Mouse (Mus musculus): ENCODE data around the gene Krr1. TPM values are rescaled to one million over a fixed set of nuclear protein-coding genes. Genes with fewer than 3 reads are reported as not detected.

Krr1 gene
- polyA plus RNA-seq, 1 experiment from 2014 or later = 35.6 TPM

DNA sequence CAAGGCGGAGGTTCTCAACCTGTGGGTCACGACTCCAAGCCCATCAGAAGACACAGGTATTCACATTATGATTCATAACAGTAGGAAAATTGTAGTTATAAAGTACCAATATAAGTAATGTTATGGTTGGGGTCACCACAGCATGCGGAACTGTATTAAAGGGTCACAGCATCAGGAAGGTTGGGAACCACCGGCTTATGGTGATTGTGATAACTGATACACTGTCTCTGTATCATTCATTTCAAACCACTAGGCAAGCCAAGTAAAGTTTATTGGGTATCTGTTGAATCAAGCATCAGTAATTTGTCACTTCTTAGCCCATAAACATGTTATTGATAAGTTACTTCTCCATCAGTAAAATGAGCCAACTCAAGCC, 14.4 kb upstream of the Krr1 start:
- Histone ChIP-seq H3K4me2 (no peak overlapping the region), H3K9me3 (replicated peaks; ENCODE audit: control insufficient read depth, low read length) (no peaks in the 10 kb centered on the region), H3K27ac (ENCODE audit: low read depth, low read length) (no peak overlapping the region), H3K27me3 (ENCODE audit: control insufficient read depth, insufficient read depth, low read length) (no peaks in the 10 kb centered on the region), H3K36me3 (ENCODE audit: control insufficient read depth, insufficient read depth, low read length) (no peaks in the 10 kb centered on the region), H3K4me1 (ENCODE audit: control insufficient read depth, insufficient read depth, low read length) (peaks cover 5% of the 10 kb centered on the region; the same call in 1 of the 2 replicates), H3K4me3 (ENCODE audit: low read depth, low read length) (no peak overlapping the region), H3K9ac (ENCODE audit: low read depth, low read length) (no peak overlapping the region)
- ATAC-seq (replicated peaks; ENCODE audit: insufficient number of reproducible peaks, low FRiP score, low TSS enrichment) = no peak
- 34% methylated on average over 4 of the region's 4 CpGs for WGBS (ENCODE audit: insufficient replicate concordance)

DNA sequence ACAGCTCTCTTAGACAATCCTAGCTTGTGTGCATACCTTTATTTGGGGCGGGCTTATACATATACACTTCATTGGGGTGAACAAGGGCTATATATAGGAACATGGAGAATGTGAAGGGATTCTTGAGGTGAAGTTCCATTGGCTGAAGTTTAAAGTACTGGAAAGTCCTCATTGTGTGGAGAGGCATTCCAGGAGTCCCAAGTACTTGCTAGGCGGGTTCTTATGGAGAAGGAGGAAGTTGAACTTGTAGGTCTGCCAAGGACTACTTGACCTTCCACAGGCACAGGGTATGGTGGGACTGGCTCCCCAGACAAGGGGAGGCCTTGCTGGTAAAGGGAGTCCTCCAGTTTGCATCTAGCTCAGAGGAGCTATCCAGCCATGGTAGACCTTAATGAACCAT, 13.1 kb upstream of the Krr1 start:
- Histone ChIP-seq H3K9me3 (replicated peaks; ENCODE audit: control insufficient read depth, low read length) (no peaks in the 10 kb centered on the region), H3K27ac (ENCODE audit: low read depth, low read length) (no peak overlapping the region), H3K4me2 (no peak overlapping the region), H3K27me3 (ENCODE audit: control insufficient read depth, insufficient read depth, low read length) (no peaks in the 10 kb centered on the region), H3K4me3 (ENCODE audit: low read depth, low read length) (no peak overlapping the region), H3K36me3 (ENCODE audit: control insufficient read depth, insufficient read depth, low read length) (no peaks in the 10 kb centered on the region), H3K9ac (ENCODE audit: low read depth, low read length) (no peak overlapping the region), H3K4me1 (ENCODE audit: control insufficient read depth, insufficient read depth, low read length) (peaks cover 5% of the 10 kb centered on the region; the same call in 1 of the 2 replicates)
- no peak for ATAC-seq (replicated peaks; ENCODE audit: insufficient number of reproducible peaks, low FRiP score, low TSS enrichment)
- WGBS (ENCODE audit: insufficient replicate concordance) = 59% methylated on average over 2 of the region's 2 CpGs

DNA sequence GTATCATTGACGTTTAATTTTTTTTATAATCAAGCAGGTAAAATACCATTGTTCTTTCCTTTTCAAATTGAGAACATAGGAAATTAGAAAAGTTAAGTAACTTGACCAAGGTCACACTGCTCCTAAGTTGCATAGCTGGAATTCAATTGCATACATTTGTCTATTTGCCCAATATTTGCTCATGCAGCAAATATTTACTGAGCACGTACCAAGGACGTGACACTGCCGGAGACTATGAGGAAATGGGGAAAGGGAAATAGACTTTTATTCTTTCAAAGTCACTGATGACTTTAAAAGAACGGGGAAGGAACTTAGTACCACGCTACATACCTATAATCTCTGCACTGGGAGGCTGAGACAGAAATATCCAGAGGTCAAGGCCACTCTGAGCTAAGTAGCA, 12.0 kb upstream of the Krr1 start:
- no peak overlapping the region for H3K27ac ChIP-seq (ENCODE audit: low read depth, low read length)
- no peak for ATAC-seq (replicated peaks; ENCODE audit: insufficient number of reproducible peaks, low FRiP score, low TSS enrichment)
- H3K36me3 ChIP-seq (ENCODE audit: control insufficient read depth, insufficient read depth, low read length) = no peaks in the 10 kb centered on the region
- H3K27me3 ChIP-seq (ENCODE audit: control insufficient read depth, insufficient read depth, low read length) = no peaks in the 10 kb centered on the region
- 85% methylated on average over 6 of the region's 6 CpGs for WGBS (ENCODE audit: insufficient replicate concordance)
- H3K4me2 ChIP-seq = no peak overlapping the region
- H3K4me1 ChIP-seq (ENCODE audit: control insufficient read depth, insufficient read depth, low read length) = peaks cover 5% of the 10 kb centered on the region; the same call in 1 of the 2 replicates
- no peaks in the 10 kb centered on the region for H3K9me3 ChIP-seq (replicated peaks; ENCODE audit: control insufficient read depth, low read length)
- H3K4me3 ChIP-seq (ENCODE audit: low read depth, low read length) = no peak overlapping the region
- H3K9ac ChIP-seq (ENCODE audit: low read depth, low read length) = no peak overlapping the region

DNA sequence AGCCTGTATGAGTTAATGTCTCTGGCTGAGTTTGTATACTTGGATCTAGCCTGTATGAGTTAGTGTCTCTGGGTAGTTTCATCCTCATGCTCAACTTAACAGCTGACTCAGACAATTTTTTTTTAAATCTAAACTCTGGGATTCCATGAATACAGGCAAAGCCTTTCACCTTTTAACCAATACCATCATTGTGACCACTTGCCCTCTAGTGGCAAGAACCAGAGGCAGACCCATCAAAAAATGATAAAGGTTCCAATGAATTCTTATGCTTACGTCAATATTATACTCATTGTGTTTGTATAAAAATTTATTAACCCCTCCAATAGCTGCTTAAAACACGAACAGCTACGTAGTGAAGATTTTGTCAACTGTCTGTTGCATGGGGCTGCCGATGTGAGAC, 6.1 kb upstream of the Krr1 start:
- ATAC-seq (replicated peaks; ENCODE audit: insufficient number of reproducible peaks, low FRiP score, low TSS enrichment) = no peak
- Histone ChIP-seq H3K27me3 (ENCODE audit: control insufficient read depth, insufficient read depth, low read length) (no peaks in the 10 kb centered on the region), H3K36me3 (ENCODE audit: control insufficient read depth, insufficient read depth, low read length) (no peaks in the 10 kb centered on the region), H3K9ac (ENCODE audit: low read depth, low read length) (no peak overlapping the region), H3K4me2 (no peak overlapping the region), H3K9me3 (replicated peaks; ENCODE audit: control insufficient read depth, low read length) (no peaks in the 10 kb centered on the region), H3K27ac (ENCODE audit: low read depth, low read length) (no peak overlapping the region), H3K4me3 (ENCODE audit: low read depth, low read length) (no peak overlapping the region), H3K4me1 (ENCODE audit: control insufficient read depth, insufficient read depth, low read length) (no peaks in the 10 kb centered on the region)
- 57% methylated on average over 4 of the region's 4 CpGs for WGBS (ENCODE audit: insufficient replicate concordance)

DNA sequence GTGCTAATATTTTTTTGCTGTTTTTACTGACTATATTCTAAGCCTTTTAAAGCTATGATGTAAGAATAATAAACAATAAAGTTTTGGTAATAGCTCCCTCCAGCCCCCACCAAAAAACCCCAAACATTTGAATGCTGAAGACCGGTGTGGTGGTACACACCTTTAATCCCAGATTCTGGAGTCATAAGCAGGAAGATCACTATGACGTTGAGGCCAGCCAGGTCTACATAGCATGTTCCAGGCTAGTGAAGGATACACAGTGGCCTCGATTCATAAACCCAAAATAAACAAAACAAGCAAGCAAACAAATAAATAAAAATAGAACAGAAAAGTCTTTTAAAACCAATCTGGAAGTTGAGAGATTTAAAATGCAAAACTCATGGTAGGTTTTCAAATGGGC, 535 bp upstream of the Krr1 start:
- Histone ChIP-seq H3K27me3 (ENCODE audit: control insufficient read depth, insufficient read depth, low read length) (no peaks in the 10 kb centered on the region), H3K4me1 (ENCODE audit: control insufficient read depth, insufficient read depth, low read length) (peaks cover 4% of the 10 kb centered on the region; the same call in 1 of the 2 replicates), H3K4me3 (ENCODE audit: low read depth, low read length) (peak overlapping the region; percentile 96; the same call in 1 of the 2 replicates), H3K4me2 (peak overlapping the region; percentile 48), H3K27ac (ENCODE audit: low read depth, low read length) (no peak overlapping the region), H3K9ac (ENCODE audit: low read depth, low read length) (no peak overlapping the region), H3K9me3 (replicated peaks; ENCODE audit: control insufficient read depth, low read length) (no peaks in the 10 kb centered on the region), H3K36me3 (ENCODE audit: control insufficient read depth, insufficient read depth, low read length) (no peaks in the 10 kb centered on the region)
- ATAC-seq (replicated peaks; ENCODE audit: insufficient number of reproducible peaks, low FRiP score, low TSS enrichment) = no peak
- WGBS (ENCODE audit: insufficient replicate concordance) = 76% methylated on average over 3 of the region's 3 CpGs

DNA sequence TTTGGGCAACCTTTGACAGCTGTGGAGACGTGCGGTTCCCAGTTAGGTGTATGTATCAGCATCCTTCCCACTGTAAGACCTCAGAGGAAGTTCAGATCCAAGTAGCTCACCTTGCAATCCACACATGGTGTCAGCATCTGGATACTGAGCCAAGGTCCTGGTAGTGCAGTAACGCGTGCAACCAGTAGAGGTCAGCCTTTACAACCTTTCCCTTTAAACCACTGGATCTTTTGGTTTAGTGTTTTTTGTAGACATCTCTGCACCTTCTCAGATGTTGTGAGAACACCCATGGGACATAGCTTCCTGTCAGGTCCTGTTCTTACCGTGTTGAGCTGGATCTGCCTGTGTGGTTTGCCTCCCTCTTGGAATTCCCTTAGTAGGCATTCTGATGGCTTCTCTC, 5.1 kb downstream of the Krr1 start:
- ATAC-seq (replicated peaks; ENCODE audit: insufficient number of reproducible peaks, low FRiP score, low TSS enrichment) = no peak

DNA sequence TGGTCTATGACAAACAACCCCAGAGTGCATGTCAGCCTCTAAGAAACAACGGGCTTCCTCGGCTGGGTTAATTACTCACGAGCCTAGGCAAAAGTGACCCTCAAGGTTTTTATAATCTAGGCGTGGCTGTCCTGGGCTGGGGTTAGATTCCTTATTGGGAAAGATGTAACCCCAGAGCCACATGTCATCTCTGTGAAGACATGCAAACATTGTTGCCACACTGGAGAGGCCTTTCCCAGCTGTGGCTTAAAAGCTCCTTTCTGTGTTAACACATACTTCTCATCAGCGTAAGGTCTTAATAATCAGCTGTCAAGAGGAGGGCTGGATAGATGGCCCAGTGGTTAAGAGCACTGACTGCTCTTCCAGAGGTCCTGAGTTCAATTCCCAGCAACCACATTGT, 10.6 kb downstream of the Krr1 start:
- Histone ChIP-seq H3K4me1 (ENCODE audit: control insufficient read depth, insufficient read depth, low read length) (no peaks in the 10 kb centered on the region), H3K27ac (ENCODE audit: low read depth, low read length) (no peak overlapping the region), H3K4me2 (no peak overlapping the region), H3K36me3 (ENCODE audit: control insufficient read depth, insufficient read depth, low read length) (peaks cover 22% of the 10 kb centered on the region), H3K9me3 (replicated peaks; ENCODE audit: control insufficient read depth, low read length) (no peaks in the 10 kb centered on the region), H3K27me3 (ENCODE audit: control insufficient read depth, insufficient read depth, low read length) (no peaks in the 10 kb centered on the region), H3K4me3 (ENCODE audit: low read depth, low read length) (no peak overlapping the region), H3K9ac (ENCODE audit: low read depth, low read length) (no peak overlapping the region)
- no peak for ATAC-seq (replicated peaks; ENCODE audit: insufficient number of reproducible peaks, low FRiP score, low TSS enrichment)
- 92% methylated on average over 5 of the region's 5 CpGs for WGBS (ENCODE audit: insufficient replicate concordance)

More for the DNA sequence above, 5.1 kb downstream of the Krr1 start:
- Histone ChIP-seq H3K4me2 (no peak overlapping the region), H3K9ac (ENCODE audit: low read depth, low read length) (no peak overlapping the region), H3K27me3 (ENCODE audit: control insufficient read depth, insufficient read depth, low read length) (no peaks in the 10 kb centered on the region), H3K27ac (ENCODE audit: low read depth, low read length) (no peak overlapping the region), H3K4me1 (ENCODE audit: control insufficient read depth, insufficient read depth, low read length) (peaks cover 4% of the 10 kb centered on the region; the same call in 1 of the 2 replicates), H3K9me3 (replicated peaks; ENCODE audit: control insufficient read depth, low read length) (no peaks in the 10 kb centered on the region), H3K36me3 (ENCODE audit: control insufficient read depth, insufficient read depth, low read length) (peaks cover 6% of the 10 kb centered on the region; the same call in 1 of the 2 replicates), H3K4me3 (ENCODE audit: low read depth, low read length) (no peak overlapping the region)
- WGBS (ENCODE audit: insufficient replicate concordance) = 41% methylated on average over 5 of the region's 5 CpGs

DNA sequence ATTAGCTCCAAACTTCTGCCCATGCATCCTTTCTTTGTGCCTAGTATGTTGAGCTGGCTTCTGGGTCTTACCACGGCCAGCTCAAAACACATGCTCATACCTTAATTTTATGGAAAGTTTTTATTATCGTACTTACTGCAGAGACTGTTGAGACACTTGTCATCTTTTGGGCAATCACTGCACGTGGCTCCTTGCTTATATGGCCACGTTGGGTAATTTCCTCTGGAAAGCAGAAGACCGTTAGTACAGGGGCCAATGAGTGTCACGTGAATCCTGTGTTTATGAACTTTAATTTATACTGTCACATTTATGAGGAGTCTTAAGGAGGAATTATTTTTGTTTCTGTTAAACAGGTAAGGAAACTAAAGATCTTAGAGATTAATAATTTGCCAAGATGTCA, 14.0 kb downstream of the Krr1 start:
- H3K36me3 ChIP-seq (ENCODE audit: control insufficient read depth, insufficient read depth, low read length) = peaks cover 22% of the 10 kb centered on the region
- H3K27me3 ChIP-seq (ENCODE audit: control insufficient read depth, insufficient read depth, low read length) = no peaks in the 10 kb centered on the region
- WGBS (ENCODE audit: insufficient replicate concordance) = 91% methylated on average over 6 of the region's 6 CpGs

DNA sequence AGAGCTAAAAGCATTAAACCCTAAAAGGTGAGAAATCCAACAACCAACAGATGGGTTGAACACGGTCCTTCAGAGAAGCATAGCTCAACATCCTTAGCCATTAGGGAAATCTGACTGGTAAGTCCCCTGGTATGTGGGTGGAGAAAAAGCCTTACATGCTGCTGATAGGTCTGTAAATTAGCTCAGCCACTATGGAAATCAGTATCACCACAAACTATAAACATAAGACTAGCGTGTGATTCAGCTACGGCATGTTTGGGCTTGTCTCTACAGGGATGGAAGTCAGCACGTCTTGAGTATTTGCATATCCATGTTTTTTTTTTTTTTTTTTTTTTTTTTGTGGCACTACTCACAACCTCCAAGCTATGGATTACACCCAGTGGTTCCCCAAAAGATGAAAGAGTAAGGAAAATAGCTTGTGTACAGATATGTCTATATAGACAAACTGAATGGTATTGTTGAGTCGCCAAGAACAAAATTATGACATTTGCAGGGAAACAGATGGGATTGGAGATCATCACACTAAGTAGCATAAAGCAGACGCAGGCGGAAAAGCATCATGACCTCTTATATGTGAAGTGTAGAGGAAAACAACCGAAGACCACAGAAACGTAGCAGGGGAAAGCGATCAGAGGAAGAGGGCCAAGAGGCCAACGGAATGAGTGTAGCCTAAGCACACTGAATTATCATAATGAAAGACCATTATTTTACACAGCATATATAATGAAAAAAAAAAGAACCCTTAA, 23.5 kb downstream of the Krr1 start:
- ATAC-seq (replicated peaks; ENCODE audit: insufficient number of reproducible peaks, low FRiP score, low TSS enrichment) = no peak
- 86% methylated on average over 11 of the region's 11 CpGs for WGBS (ENCODE audit: insufficient replicate concordance)
- H3K27ac ChIP-seq (ENCODE audit: low read depth, low read length) = no peak overlapping the region
- H3K4me2 ChIP-seq = no peak overlapping the region
- no peaks in the 10 kb centered on the region for H3K27me3 ChIP-seq (ENCODE audit: control insufficient read depth, insufficient read depth, low read length)
- no peaks in the 10 kb centered on the region for H3K9me3 ChIP-seq (replicated peaks; ENCODE audit: control insufficient read depth, low read length)
- H3K9ac ChIP-seq (ENCODE audit: low read depth, low read length) = no peak overlapping the region
- peaks cover 2% of the 10 kb centered on the region; the same call in 1 of the 2 replicates for H3K4me1 ChIP-seq (ENCODE audit: control insufficient read depth, insufficient read depth, low read length)
- H3K4me3 ChIP-seq (ENCODE audit: low read depth, low read length) = no peak overlapping the region
- no peaks in the 10 kb centered on the region for H3K36me3 ChIP-seq (ENCODE audit: control insufficient read depth, insufficient read depth, low read length)

More for the DNA sequence above, 14.0 kb downstream of the Krr1 start:
- Histone ChIP-seq H3K27ac (ENCODE audit: low read depth, low read length) (no peak overlapping the region), H3K4me2 (no peak overlapping the region), H3K4me1 (ENCODE audit: control insufficient read depth, insufficient read depth, low read length) (no peaks in the 10 kb centered on the region), H3K4me3 (ENCODE audit: low read depth, low read length) (no peak overlapping the region), H3K9ac (ENCODE audit: low read depth, low read length) (no peak overlapping the region), H3K9me3 (replicated peaks; ENCODE audit: control insufficient read depth, low read length) (no peaks in the 10 kb centered on the region)
- no peak for ATAC-seq (replicated peaks; ENCODE audit: insufficient number of reproducible peaks, low FRiP score, low TSS enrichment)
